Mouse (Mus musculus): ENCODE data around the gene Tuba1b.

DNA sequence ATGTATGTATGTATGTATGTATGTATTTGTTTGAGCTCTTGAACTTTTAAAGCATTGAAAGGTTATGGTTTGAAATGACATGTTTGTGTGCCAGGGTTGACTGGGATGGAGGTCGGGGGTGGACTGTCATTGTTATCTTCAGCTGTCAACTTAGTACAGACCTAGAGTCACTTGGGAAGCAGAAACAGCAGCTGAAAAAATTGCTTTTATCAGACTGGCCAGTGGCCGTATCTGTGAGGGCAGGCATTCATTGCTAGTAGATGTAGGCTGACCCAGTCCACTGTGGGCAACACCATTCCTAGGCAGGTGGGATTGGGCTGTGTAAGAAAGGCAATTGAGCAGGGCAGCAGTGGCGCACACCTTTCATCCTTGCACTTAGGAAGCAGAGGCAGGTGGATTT lies 25.2 kb upstream of the Tuba1b start:
- no peak for TF ChIP-seq CTCF (IDR thresholded peaks at IDR 0.05; ENCODE audit: extremely low read depth, insufficient read depth, insufficient read length, insufficient replicate concordance)
- no peak for TF ChIP-seq POLR2A (IDR thresholded peaks at IDR 0.05; ENCODE audit: low read depth, low read length)

All from spleen, adult 2 months (tissue).